Mouse (Mus musculus) small intestine, adult 2 months (tissue): ENCODE measurements around the gene Stk17b.

ENCODE experiments used
- CTCF ChIP-seq: fragments of 200-500 bp; IDR thresholded peaks from 2 replicates; pipeline ENCODE4 v1.5.1; 2012; ENCODE audit warnings: low read depth, mild to moderate bottlenecking, control low read depth, inconsistent platforms, low read length, moderate library complexity, mixed read lengths; ENCODE audit not compliant: insufficient replicate concordance, insufficient read length; ENCODE audit errors: extremely low read depth
- POLR2A ChIP-seq: fragments of 200-500 bp; IDR thresholded peaks from 2 replicates; pipeline ENCODE4 v1.6.1; 2012; ENCODE audit warnings: low read depth, mild to moderate bottlenecking, control low read depth, inconsistent platforms, low read length, moderate library complexity

GRCm38 (mm10) chr1:53784721-53785418 is at the start of gene Stk17b:
- TF ChIP-seq POLR2A (peak; percentile 98), CTCF (no peak)
